Mouse (Mus musculus): ENCODE data around the gene Myof.

GRCm38 (mm10) chr19:38073226-38073625, 29.8 kb upstream of the Myof start:
- TF ChIP-seq MAFK (IDR thresholded peaks at IDR 0.05; ENCODE audit: insufficient read depth, low read depth, low read length) = no peak
- TF ChIP-seq ZNF384 (IDR thresholded peaks at IDR 0.05; ENCODE audit: low read depth, low read length) = no peak
